Mouse (Mus musculus) limb, embryonic 13.5 days (tissue): ENCODE data around the gene Cabp4. TPM values are rescaled to one million over a fixed set of nuclear protein-coding genes. Genes with fewer than 3 reads are reported as not detected.
"Not testable (repeated sequence)": the region's sequence is repeated elsewhere in the genome, so short reads cannot be mapped to it uniquely, and the experiment has no call there.

Experiments used
- ATAC-seq: fragments of 200-750 bp; cut with Nextera tagmentation; 2 replicates; pipeline ENCODE4 v1.8.0; 2017; ENCODE audit warnings: low read depth, moderate number of reproducible peaks, moderate TSS enrichment; ENCODE audit not compliant: low FRiP score
- H3K27ac ChIP-seq: fragments of 300-500 bp; sonication (generic); 2 replicates; pipeline ENCODE4 v1.5.1; 2015; ENCODE audit warnings: inconsistent platforms, mild to moderate bottlenecking, moderate library complexity
- H3K27me3 ChIP-seq: fragments of 300-500 bp; sonication (generic); 2 replicates; pipeline ENCODE4 v1.6.1; 2015; ENCODE audit warnings: mild to moderate bottlenecking, inconsistent platforms
- H3K36me3 ChIP-seq: fragments of 300-500 bp; sonication (generic); 2 replicates; pipeline ENCODE4 v1.6.1; 2015; ENCODE audit warnings: inconsistent platforms, mild to moderate bottlenecking, moderate library complexity
- H3K4me1 ChIP-seq: fragments of 300-500 bp; sonication (generic); 2 replicates; pipeline ENCODE4 v1.6.1; 2015; ENCODE audit warnings: inconsistent platforms
- H3K4me2 ChIP-seq: fragments of 300-500 bp; sonication (generic); replicated peaks from 2 replicates; pipeline ENCODE4 v1.6.1; 2015; ENCODE audit warnings: inconsistent platforms, mild to moderate bottlenecking, moderate library complexity
- H3K4me3 ChIP-seq: fragments of 300-500 bp; sonication (generic); 2 replicates; pipeline ENCODE4 v1.5.1; 2015; ENCODE audit warnings: moderate library complexity, mild to moderate bottlenecking, inconsistent platforms
- H3K9ac ChIP-seq: fragments of 300-500 bp; sonication (generic); 2 replicates; pipeline ENCODE4 v1.6.1; 2015; ENCODE audit warnings: mild to moderate bottlenecking, inconsistent platforms
- H3K9me3 ChIP-seq: fragments of 300-500 bp; sonication (generic); 2 replicates; pipeline ENCODE4 v1.6.1; 2016; ENCODE audit warnings: inconsistent platforms
- WGBS: fragments of 180-500 bp; shearing (Covaris S2); methylation state at CpG from one replicate; pipeline ENCODE4 v1.1.7; 2015; 5-methylcytosine and 5-hydroxymethylcytosine counted together
- polyA plus RNA-seq: library from polyadenylated mRNA; unstranded; fragments of >200 nt; fragmentation: Nextera tagmentation; extraction: Ambion mirVana; gene quantifications from 2 replicates; pipeline ENCODE4 v1.2.1, GENCODE M21; 2015

The Cabp4 gene
- polyA plus RNA-seq, 1 experiment from 2014 or later, result 0.05 TPM

- ATAC-seq, result no peak
- Histone ChIP-seq H3K4me1 (peaks cover 28% of the 10 kb centered on the region), H3K4me2 (peak overlapping the region; percentile 89), H3K27me3 (no peaks in the 10 kb centered on the region), H3K27ac (0 out of 2 replicates have a peak overlapping the region, but pooled peaks have one; percentile 39), H3K4me3 (peak overlapping the region; percentile 87), H3K36me3 (peaks cover 43% of the 10 kb centered on the region), H3K9me3 (no peaks in the 10 kb centered on the region), H3K9ac (peak overlapping the region; percentile 86)
- WGBS, result 45% methylated on average over 7 of the region's 7 CpGs
These were observed 16.9 kb downstream of the Cabp4 start for GRCm38 (mm10) chr19:4126759-4127495.

- H3K4me2 ChIP-seq, result peak within 1 kb of the TSS; percentile 89
- peak within 1 kb of the TSS; percentile 86 for H3K9ac ChIP-seq
- H3K4me1 ChIP-seq, result peaks cover 28% of the 10 kb centered on the region
- H3K36me3 ChIP-seq, result peaks cover 34% of the 10 kb centered on the region
- no peaks in the 10 kb centered on the region for H3K27me3 ChIP-seq
- WGBS, result under 1% methylated on average over 63 of the region's 64 CpGs
- peak within 1 kb of the TSS; percentile 39; the same call in 1 of the 2 replicates for H3K27ac ChIP-seq
- peak; percentile 94 for ATAC-seq
- peak within 1 kb of the TSS; percentile 87 for H3K4me3 ChIP-seq
- H3K9me3 ChIP-seq, result no peaks in the 10 kb centered on the region
These were observed 17.8 kb downstream of the Cabp4 start, which contains the start of gene Aip for GRCm38 (mm10) chr19:4125741-4126696. Gene Aip (minus strand): TSS chr19:4125858.

GRCm38 (mm10) chr19:4125268-4125667, 18.6 kb downstream of the Cabp4 start:
- peak; percentile 32 for ATAC-seq
- H3K27me3 ChIP-seq, H3K9me3 ChIP-seq: not testable (repeated sequence)
- H3K27ac ChIP-seq, result peak overlapping the region; percentile 28; the same call in 1 of the 2 replicates
- peak overlapping the region; percentile 55 for H3K9ac ChIP-seq
- H3K4me2 ChIP-seq, result peak overlapping the region; percentile 62
- H3K36me3 ChIP-seq, result peaks cover 30% of the 10 kb centered on the region
- 16% methylated on average over 4 of the region's 4 CpGs for WGBS
- peaks cover 36% of the 10 kb centered on the region for H3K4me1 ChIP-seq
- H3K4me3 ChIP-seq, result peak overlapping the region; percentile 87

GRCm38 (mm10) chr19:4124432-4124831, 19.4 kb downstream of the Cabp4 start:
- Histone ChIP-seq H3K9me3 (no peaks in the 10 kb centered on the region), H3K27me3 (no peaks in the 10 kb centered on the region), H3K4me1 (peaks cover 40% of the 10 kb centered on the region), H3K9ac (no peak overlapping the region), H3K4me3 (no peak overlapping the region), H3K36me3 (peaks cover 21% of the 10 kb centered on the region), H3K4me2 (no peak overlapping the region), H3K27ac (no peak overlapping the region)
- WGBS, result 68% methylated on average over 4 of the region's 4 CpGs
- no peak for ATAC-seq

- Histone ChIP-seq H3K27me3 (no peaks in the 10 kb centered on the region), H3K4me1 (peaks cover 39% of the 10 kb centered on the region), H3K9me3 (no peaks in the 10 kb centered on the region), H3K27ac (no peak overlapping the region), H3K4me2 (no peak overlapping the region), H3K9ac (no peak overlapping the region), H3K36me3 (peaks cover 15% of the 10 kb centered on the region), H3K4me3 (no peak overlapping the region)
- ATAC-seq, result no peak
- WGBS, result 86% methylated on average over 7 of the region's 7 CpGs
These were observed 21.1 kb downstream of the Cabp4 start for GRCm38 (mm10) chr19:4122411-4123370.

GRCm38 (mm10) chr19:4121896-4122295, 21.9 kb downstream of the Cabp4 start:
- peaks cover 19% of the 10 kb centered on the region for H3K36me3 ChIP-seq
- not testable (repeated sequence) for ATAC-seq, H3K27ac ChIP-seq, H3K9ac ChIP-seq, H3K4me3 ChIP-seq, H3K9me3 ChIP-seq, H3K27me3 ChIP-seq
- H3K4me2 ChIP-seq, result peak overlapping the region; percentile 63
- 63% methylated on average over 6 of the region's 6 CpGs for WGBS
- H3K4me1 ChIP-seq, result peaks cover 31% of the 10 kb centered on the region

- peak; percentile 77 for ATAC-seq
- Histone ChIP-seq H3K4me2 (peak overlapping the region; percentile 63), H3K27me3 (no peaks in the 10 kb centered on the region), H3K27ac (peak overlapping the region; percentile 80), H3K9ac (peak overlapping the region; percentile 75), H3K36me3 (peaks cover 26% of the 10 kb centered on the region), H3K4me1 (peaks cover 25% of the 10 kb centered on the region), H3K4me3 (peak overlapping the region; percentile 50), H3K9me3 (no peaks in the 10 kb centered on the region)
- WGBS, result 2% methylated on average over 38 of the region's 38 CpGs
These were observed 22.6 kb downstream of the Cabp4 start for GRCm38 (mm10) chr19:4121097-4121805.

GRCm38 (mm10) chr19:4120496-4120895, 23.3 kb downstream of the Cabp4 start:
- Histone ChIP-seq H3K9ac (0 out of 2 replicates have a peak overlapping the region, but pooled peaks have one; percentile 31), H3K27me3 (no peaks in the 10 kb centered on the region), H3K4me1 (peaks cover 25% of the 10 kb centered on the region), H3K9me3 (no peaks in the 10 kb centered on the region), H3K27ac (no peak overlapping the region), H3K4me2 (peak overlapping the region; percentile 63), H3K4me3 (peak overlapping the region; percentile 50), H3K36me3 (peaks cover 33% of the 10 kb centered on the region)
- 97% methylated on average over 2 of the region's 2 CpGs for WGBS
- ATAC-seq, result no peak

- 0 out of 2 replicates have a peak overlapping the region, but pooled peaks have one; percentile 31 for H3K9ac ChIP-seq
- H3K9me3 ChIP-seq, result no peaks in the 10 kb centered on the region
- H3K4me3 ChIP-seq, result no peak overlapping the region
- H3K4me2 ChIP-seq, result peak overlapping the region; percentile 63
- peaks cover 22% of the 10 kb centered on the region for H3K4me1 ChIP-seq
- 85% methylated on average over 6 of the region's 6 CpGs for WGBS
- no peak overlapping the region for H3K27ac ChIP-seq
- H3K27me3 ChIP-seq, result no peaks in the 10 kb centered on the region
- peaks cover 39% of the 10 kb centered on the region for H3K36me3 ChIP-seq
- ATAC-seq, result no peak
These were observed 23.9 kb downstream of the Cabp4 start for GRCm38 (mm10) chr19:4119716-4120487.

GRCm38 (mm10) chr19:4118350-4118749, 25.5 kb downstream of the Cabp4 start:
- no peak for ATAC-seq
- H3K36me3 ChIP-seq, result peaks cover 55% of the 10 kb centered on the region
- H3K4me1 ChIP-seq, result peaks cover 28% of the 10 kb centered on the region
- no peak overlapping the region for H3K9ac ChIP-seq
- H3K9me3 ChIP-seq, result no peaks in the 10 kb centered on the region
- 90% methylated on average over 2 of the region's 2 CpGs for WGBS
- H3K27me3 ChIP-seq, result no peaks in the 10 kb centered on the region
- H3K4me3 ChIP-seq, result no peak overlapping the region
- no peak overlapping the region for H3K4me2 ChIP-seq
- no peak overlapping the region for H3K27ac ChIP-seq
